Mouse (Mus musculus): ENCODE measurements around the gene Slc26a9.

DNA sequence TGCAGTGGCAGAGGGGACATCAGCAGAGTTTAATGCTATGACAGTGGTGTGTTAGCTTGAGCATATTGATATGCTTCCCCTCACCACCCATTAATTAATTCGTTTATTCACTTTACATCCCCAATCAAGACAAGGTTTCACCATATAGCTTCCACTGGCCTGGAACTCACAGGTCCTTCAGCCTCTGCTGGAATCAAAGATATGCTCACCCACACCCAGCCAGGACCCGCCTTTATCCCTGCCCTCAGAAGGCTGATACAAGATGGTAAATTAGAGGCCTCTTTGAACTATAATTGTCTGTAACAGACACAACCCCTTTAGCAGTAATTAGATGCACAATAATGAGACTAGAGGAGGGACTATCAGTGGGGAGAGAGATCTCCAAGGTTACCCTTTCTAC is 65.8 kb downstream of the Slc26a9 start:
- no peak for TF ChIP-seq POLR2A (IDR thresholded peaks at IDR 0.05; ENCODE audit: borderline replicate concordance, low read depth, low read length)
- no peak for TF ChIP-seq CTCF (IDR thresholded peaks at IDR 0.05; ENCODE audit: low read depth, low read length)

All from bone marrow macrophage, adult 2 months (primary cell).